Mouse (Mus musculus): ENCODE measurements around the gene A930017K11Rik. TPM values are rescaled to one million over a fixed set of nuclear protein-coding genes. Genes with fewer than 3 reads are reported as not detected.

The A930017K11Rik gene
- polyA plus RNA-seq, 1 experiment from 2014 or later = 0.16 TPM

GRCm38 (mm10) chr17:25900193-25900592, 52.2 kb downstream of the A930017K11Rik start:
- no peak for TF ChIP-seq CTCF (IDR thresholded peaks at IDR 0.05; ENCODE audit: low read depth)

More at GRCm38 (mm10) chr17:25900193-25900592, 52.2 kb downstream of the A930017K11Rik start:
- Histone ChIP-seq H3K4me2 (no peak overlapping the region), H3K27me3 (ENCODE audit: insufficient read depth, low read length) (no peaks in the 10 kb centered on the region), H3K9ac (no peak overlapping the region), H3K9me3 (ENCODE audit: low read depth, low read length) (no peaks in the 10 kb centered on the region), H3K4me1 (ENCODE audit: insufficient read depth) (no peaks in the 10 kb centered on the region), H3K4me3 (ENCODE audit: low read depth, low read length) (no peak overlapping the region), H3K36me3 (ENCODE audit: insufficient read depth) (peaks cover 11% of the 10 kb centered on the region), H3K27ac (ENCODE audit: low read depth) (no peak overlapping the region)
- 97% methylated on average over 1 of the region's 1 CpGs for WGBS
- DNase-seq (no peak), ATAC-seq (ENCODE audit: insufficient read depth) (no peak)

Other genes starting within 250 kb of the A930017K11Rik start
- 1.3 and 1.4 TPM in 2 replicates for gene Gng13, start 235.4 kb downstream of the A930017K11Rik start, polyA plus RNA-seq (2014; fragmentation: Nextera tagmentation; extraction: Ambion mirVana)
- 27.1 and 32.3 TPM in 2 replicates for gene Chtf18, start 225.1 kb downstream of the A930017K11Rik start, polyA plus RNA-seq (2014; fragmentation: Nextera tagmentation; extraction: Ambion mirVana)
- 22.1 and 22.6 TPM in 2 replicates for gene Rpusd1, start 224.9 kb downstream of the A930017K11Rik start, polyA plus RNA-seq (2014; fragmentation: Nextera tagmentation; extraction: Ambion mirVana)
- 0.24 and 0.31 TPM in 2 replicates for gene Mslnl, start 216.5 kb downstream of the A930017K11Rik start, polyA plus RNA-seq (2014; fragmentation: Nextera tagmentation; extraction: Ambion mirVana)
- 1.8 and 4.6 TPM in 2 replicates for gene Msln, start 198.2 kb downstream of the A930017K11Rik start, polyA plus RNA-seq (2014; fragmentation: Nextera tagmentation; extraction: Ambion mirVana)
- 24.3 and 25.6 TPM in 2 replicates for gene Narfl, start 178.8 kb downstream of the A930017K11Rik start, polyA plus RNA-seq (2014; fragmentation: Nextera tagmentation; extraction: Ambion mirVana)
- 55.1 and 57.9 TPM in 2 replicates for gene Haghl, start 166.9 kb downstream of the A930017K11Rik start, polyA plus RNA-seq (2014; fragmentation: Nextera tagmentation; extraction: Ambion mirVana)
- 0.12 TPM in 1 of 2 replicates, not detected in the other for gene Ccdc78, start 166.0 kb downstream of the A930017K11Rik start, polyA plus RNA-seq (2014; fragmentation: Nextera tagmentation; extraction: Ambion mirVana)
- 81.9 and 96.8 TPM in 2 replicates for gene Fam173a, start 159.7 kb downstream of the A930017K11Rik start, polyA plus RNA-seq (2014; fragmentation: Nextera tagmentation; extraction: Ambion mirVana)
- not detected in 2 replicates for gene AC134908.4, start 156.9 kb downstream of the A930017K11Rik start, polyA plus RNA-seq (2014; fragmentation: Nextera tagmentation; extraction: Ambion mirVana)
- gene Metrn, start 155.4 kb downstream of the A930017K11Rik start, polyA plus RNA-seq (2014; fragmentation: Nextera tagmentation; extraction: Ambion mirVana) = 10.4 and 12.7 TPM in 2 replicates
- 0.97 and 1.3 TPM in 2 replicates for gene Fbxl16, start 143.5 kb downstream of the A930017K11Rik start, polyA plus RNA-seq (2014; fragmentation: Nextera tagmentation; extraction: Ambion mirVana)
- gene Wdr24, start 128.9 kb downstream of the A930017K11Rik start, polyA plus RNA-seq (2014; fragmentation: Nextera tagmentation; extraction: Ambion mirVana) = 24.6 and 26.0 TPM in 2 replicates
- 39.5 and 40.6 TPM in 2 replicates for gene Jmjd8, start 123.7 kb downstream of the A930017K11Rik start, polyA plus RNA-seq (2014; fragmentation: Nextera tagmentation; extraction: Ambion mirVana)
- gene Stub1, start 119.2 kb downstream of the A930017K11Rik start, polyA plus RNA-seq (2014; fragmentation: Nextera tagmentation; extraction: Ambion mirVana) = 335 and 367 TPM in 2 replicates
- 1.8 and 2.0 TPM in 2 replicates for gene Rhbdl1, start 115.3 kb downstream of the A930017K11Rik start, polyA plus RNA-seq (2014; fragmentation: Nextera tagmentation; extraction: Ambion mirVana)
- 1.0 and 1.4 TPM in 2 replicates for gene Gm20683, start 110.8 kb downstream of the A930017K11Rik start, polyA plus RNA-seq (2014; fragmentation: Nextera tagmentation; extraction: Ambion mirVana)
- gene Rhot2, start 107.7 kb downstream of the A930017K11Rik start, polyA plus RNA-seq (2014; fragmentation: Nextera tagmentation; extraction: Ambion mirVana) = 10.8 and 11.0 TPM in 2 replicates
- gene Wdr90, start 91.1 kb downstream of the A930017K11Rik start, polyA plus RNA-seq (2014; fragmentation: Nextera tagmentation; extraction: Ambion mirVana) = 29.9 and 34.1 TPM in 2 replicates
- 17.7 and 17.9 TPM in 2 replicates for gene Mcrip2, start 83.8 kb downstream of the A930017K11Rik start, polyA plus RNA-seq (2014; fragmentation: Nextera tagmentation; extraction: Ambion mirVana)
- gene Mettl26, start 77.5 kb downstream of the A930017K11Rik start, polyA plus RNA-seq (2014; fragmentation: Nextera tagmentation; extraction: Ambion mirVana) = 44.6 and 45.7 TPM in 2 replicates
- 0.57 and 0.87 TPM in 2 replicates for gene Wfikkn1, start 71.7 kb downstream of the A930017K11Rik start, polyA plus RNA-seq (2014; fragmentation: Nextera tagmentation; extraction: Ambion mirVana)
- 15.3 and 15.4 TPM in 2 replicates for gene Rab40c, start 32.8 kb downstream of the A930017K11Rik start, polyA plus RNA-seq (2014; fragmentation: Nextera tagmentation; extraction: Ambion mirVana)
- gene Pigq, start 7.6 kb downstream of the A930017K11Rik start, polyA plus RNA-seq (2014; fragmentation: Nextera tagmentation; extraction: Ambion mirVana) = 65.9 and 69.0 TPM in 2 replicates
- not detected in 2 replicates for gene Nhlrc4, start 7.6 kb downstream of the A930017K11Rik start, polyA plus RNA-seq (2014; fragmentation: Nextera tagmentation; extraction: Ambion mirVana)
- gene Capn15, start 33.2 kb upstream of the A930017K11Rik start, polyA plus RNA-seq (2014; fragmentation: Nextera tagmentation; extraction: Ambion mirVana) = 26.7 and 30.5 TPM in 2 replicates
- gene Rab11fip3, start 117.0 kb upstream of the A930017K11Rik start, polyA plus RNA-seq (2014; fragmentation: Nextera tagmentation; extraction: Ambion mirVana) = 15.2 and 15.3 TPM in 2 replicates
- gene Decr2, start 137.8 kb upstream of the A930017K11Rik start, polyA plus RNA-seq (2014; fragmentation: Nextera tagmentation; extraction: Ambion mirVana) = 24.9 and 25.0 TPM in 2 replicates
- 94.8 and 96.4 TPM in 2 replicates for gene Nme4, start 143.0 kb upstream of the A930017K11Rik start, polyA plus RNA-seq (2014; fragmentation: Nextera tagmentation; extraction: Ambion mirVana)
- gene Tmem8, start 160.7 kb upstream of the A930017K11Rik start, polyA plus RNA-seq (2014; fragmentation: Nextera tagmentation; extraction: Ambion mirVana) = 1.3 and 1.7 TPM in 2 replicates
- gene Mrpl28, start 170.9 kb upstream of the A930017K11Rik start, polyA plus RNA-seq (2014; fragmentation: Nextera tagmentation; extraction: Ambion mirVana) = 210 and 217 TPM in 2 replicates
- gene Axin1, start 186.1 kb upstream of the A930017K11Rik start, polyA plus RNA-seq (2014; fragmentation: Nextera tagmentation; extraction: Ambion mirVana) = 18.8 and 27.7 TPM in 2 replicates
- 0.34 and 0.43 TPM in 2 replicates for gene Pdia2, start 246.5 kb upstream of the A930017K11Rik start, polyA plus RNA-seq (2014; fragmentation: Nextera tagmentation; extraction: Ambion mirVana)